Mouse (Mus musculus) ES-E14 (cell line): ENCODE measurements around the gene Ehmt2. TPM values are rescaled to one million over a fixed set of nuclear protein-coding genes. Genes with fewer than 3 reads are reported as not detected.
"Not testable (repeated sequence)": the region's sequence is repeated elsewhere in the genome, so short reads cannot be mapped to it uniquely, and the experiment has no call there.

Source experiments
- DNase-seq: peaks from one replicate; pipeline ENCODE4 v3.0.0-alpha.2; 2013; ENCODE audit warnings: low read depth, low spot score
- H3K27ac ChIP-seq: 2 replicates; pipeline ENCODE4 v1.5.1; 2012; ENCODE audit warnings: low read depth, mild to moderate bottlenecking, low read length, moderate library complexity, mixed read lengths; ENCODE audit not compliant: poor library complexity, insufficient read depth, severe bottlenecking
- H3K36me3 ChIP-seq: 2 replicates; pipeline ENCODE4 v1.6.1; 2012; ENCODE audit warnings: mild to moderate bottlenecking, low read length, moderate library complexity, mixed read lengths; ENCODE audit not compliant: control insufficient read depth, poor library complexity, insufficient read depth, severe bottlenecking
- H3K4me1 ChIP-seq, 2 experiments: fragments of 150-350 bp in 1 of 2; sonication (generic) in 1 of 2; 2 replicates each; pipeline ENCODE4 v1.6.1; 2012; ENCODE audit warnings: low read length in 2 of 2, mild to moderate bottlenecking in 1 of 2, mixed read lengths in 1 of 2; ENCODE audit not compliant: control insufficient read depth in 2 of 2, insufficient read depth in 2 of 2, poor library complexity in 1 of 2
- H3K4me3 ChIP-seq, 2 experiments: fragments of 150-350 bp in 1 of 2; sonication (generic) in 1 of 2; 2 replicates each; pipeline ENCODE4 v1.5.1; 2012; ENCODE audit warnings: low read length in 2 of 2, low read depth in 1 of 2, mild to moderate bottlenecking in 1 of 2, mixed read lengths in 1 of 2; ENCODE audit not compliant: insufficient read depth in 1 of 2, poor library complexity in 1 of 2, severe bottlenecking in 1 of 2
- H3K9ac ChIP-seq: 2 replicates; pipeline ENCODE4 v1.6.1; 2012; ENCODE audit warnings: low read depth, mild to moderate bottlenecking, low read length, mixed read lengths; ENCODE audit not compliant: poor library complexity, insufficient read depth, severe bottlenecking
- H3K9me3 ChIP-seq: fragments of 150-350 bp; sonication (generic); 2 replicates; pipeline ENCODE4 v1.6.1; 2012; ENCODE audit warnings: low read depth, mild to moderate bottlenecking, low read length; ENCODE audit not compliant: control insufficient read depth, insufficient read depth
- CHD2 ChIP-seq: IDR thresholded peaks from 2 replicates; pipeline ENCODE4 v1.6.1; 2014; ENCODE audit warnings: mild to moderate bottlenecking, low read depth, low read length, inconsistent platforms
- HCFC1 ChIP-seq: IDR thresholded peaks from 2 replicates; pipeline ENCODE4 v1.6.1; 2012; ENCODE audit warnings: low read length, inconsistent platforms, borderline replicate concordance; ENCODE audit not compliant: insufficient read depth
- MAFK ChIP-seq: IDR thresholded peaks from 2 replicates; pipeline ENCODE4 v1.6.1; 2014; ENCODE audit warnings: mild to moderate bottlenecking, low read depth, low read length, inconsistent platforms; ENCODE audit not compliant: insufficient read depth
- ZC3H11A ChIP-seq: IDR thresholded peaks from 2 replicates; pipeline ENCODE4 v1.6.1; 2012; ENCODE audit warnings: low read depth, mild to moderate bottlenecking, inconsistent platforms, low read length, borderline replicate concordance
- ZNF384 ChIP-seq: IDR thresholded peaks from 2 replicates; pipeline ENCODE4 v1.6.1; 2012; ENCODE audit warnings: low read depth, low read length, inconsistent platforms
- in situ Hi-C, 2 experiments: fragments of 600-800 bp; cut with MboI; formaldehyde crosslinking; loops; one replicate each; pipeline ENCODE4 v1.15.1; 2025; ENCODE audit warnings: low sequenced_read_pairs in 2 of 2, inconsistent platforms in 1 of 2; ENCODE audit not compliant: unreplicated experiment in 2 of 2
- total RNA-seq: library from RNA; depleted of rRNA; stranded (reverse); fragments of 300-350 nt; gene quantifications from 2 replicates; pipeline ENCODE4 v1.2.3, GENCODE M21; 2012

The Ehmt2 gene
- total RNA-seq, 1 experiment, result 124 TPM

DNA sequence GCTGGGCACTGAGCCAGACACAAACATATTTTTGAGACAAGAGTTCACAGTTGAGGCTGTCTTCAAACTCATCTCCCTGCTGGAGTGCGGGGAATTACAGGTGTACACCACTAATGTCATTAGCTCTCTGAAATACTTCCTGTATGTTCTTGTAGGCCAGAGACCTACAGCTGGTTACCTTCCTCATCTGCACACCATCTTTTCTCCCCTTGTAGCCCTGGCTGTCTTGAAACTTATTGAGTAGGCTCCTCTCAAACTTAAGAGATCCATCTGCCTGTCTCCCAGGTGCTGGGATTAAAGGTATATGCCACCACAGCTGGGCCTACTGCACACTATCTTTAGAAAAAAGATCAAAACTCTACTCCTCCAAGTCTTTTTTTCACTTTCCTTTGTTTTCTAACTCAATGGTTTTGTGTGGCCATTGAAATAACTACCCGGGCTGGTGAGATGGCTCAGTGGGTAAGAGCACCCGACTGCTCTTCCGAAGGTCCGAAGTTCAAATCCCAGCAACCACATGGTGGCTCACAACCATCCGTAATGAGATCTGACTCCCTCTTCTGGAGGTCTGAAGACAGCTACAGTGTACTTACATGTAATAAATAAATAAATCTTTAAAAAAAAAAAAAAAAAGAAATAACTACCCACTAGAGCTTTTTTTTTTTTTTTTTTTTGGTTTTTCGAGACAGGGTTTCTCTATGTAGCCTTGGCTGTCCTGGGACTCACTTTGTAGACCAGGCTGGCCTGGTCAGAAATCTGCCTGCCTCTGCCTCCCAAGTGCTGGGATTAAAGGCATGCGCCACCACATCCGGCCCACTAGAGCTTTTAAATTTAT is 50.7 kb downstream of the Ehmt2 start:
- DNase-seq, H3K4me3 ChIP-seq, H3K4me1 ChIP-seq, in situ Hi-C loops, H3K9me3 ChIP-seq: not testable (repeated sequence)
- peak; percentile 34; the same call in 1 of the 2 replicates for TF ChIP-seq ZNF384
- Histone ChIP-seq H3K9ac (0 out of 2 replicates have a peak overlapping the region, but pooled peaks have one; percentile 100), H3K36me3 (peaks cover 27% of the 10 kb centered on the region), H3K27ac (peak overlapping the region; percentile 12)

DNA sequence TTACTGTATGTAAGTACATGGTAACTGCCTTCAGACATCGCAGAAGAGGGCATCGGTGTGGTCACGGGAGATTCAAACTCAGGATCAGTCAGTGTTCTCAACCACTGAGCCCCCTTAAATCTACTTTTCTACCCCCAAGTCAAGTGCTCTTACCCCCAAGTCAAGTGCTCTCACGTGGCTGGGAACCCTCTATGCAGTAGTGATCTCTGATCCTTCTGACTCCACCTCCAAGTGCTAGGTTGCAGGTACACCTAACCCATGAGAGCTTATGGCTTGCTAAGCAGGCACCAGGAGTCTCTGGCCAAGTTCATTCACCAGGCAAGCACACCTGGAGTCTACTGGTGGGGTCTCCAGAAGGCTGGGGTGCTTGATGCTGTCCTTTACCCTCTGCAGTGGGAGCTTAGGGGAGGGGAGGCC is 51.3 kb downstream of the Ehmt2 start:
- no peaks in the 10 kb centered on the region for H3K9me3 ChIP-seq
- peaks cover 27% of the 10 kb centered on the region for H3K36me3 ChIP-seq
- H3K4me1 ChIP-seq, result no peaks in the 10 kb centered on the region
- peak overlapping the region; percentile 12 for H3K27ac ChIP-seq
- DNase-seq, result no peak
- peak overlapping the region; percentile 100; the same call in 1 of the 2 replicates for H3K9ac ChIP-seq
- H3K4me3 ChIP-seq, result peak overlapping the region in 1 of 2 experiments; percentile 97; a peak in 1 of 4 replicates
- TF ChIP-seq MAFK (no peak), CHD2 (0 out of 2 replicates have a peak, but pooled peaks have one; percentile 7), ZNF384 (no peak), ZC3H11A (no peak), HCFC1 (no peak)
- in situ Hi-C loops, result no loop called here

DNA sequence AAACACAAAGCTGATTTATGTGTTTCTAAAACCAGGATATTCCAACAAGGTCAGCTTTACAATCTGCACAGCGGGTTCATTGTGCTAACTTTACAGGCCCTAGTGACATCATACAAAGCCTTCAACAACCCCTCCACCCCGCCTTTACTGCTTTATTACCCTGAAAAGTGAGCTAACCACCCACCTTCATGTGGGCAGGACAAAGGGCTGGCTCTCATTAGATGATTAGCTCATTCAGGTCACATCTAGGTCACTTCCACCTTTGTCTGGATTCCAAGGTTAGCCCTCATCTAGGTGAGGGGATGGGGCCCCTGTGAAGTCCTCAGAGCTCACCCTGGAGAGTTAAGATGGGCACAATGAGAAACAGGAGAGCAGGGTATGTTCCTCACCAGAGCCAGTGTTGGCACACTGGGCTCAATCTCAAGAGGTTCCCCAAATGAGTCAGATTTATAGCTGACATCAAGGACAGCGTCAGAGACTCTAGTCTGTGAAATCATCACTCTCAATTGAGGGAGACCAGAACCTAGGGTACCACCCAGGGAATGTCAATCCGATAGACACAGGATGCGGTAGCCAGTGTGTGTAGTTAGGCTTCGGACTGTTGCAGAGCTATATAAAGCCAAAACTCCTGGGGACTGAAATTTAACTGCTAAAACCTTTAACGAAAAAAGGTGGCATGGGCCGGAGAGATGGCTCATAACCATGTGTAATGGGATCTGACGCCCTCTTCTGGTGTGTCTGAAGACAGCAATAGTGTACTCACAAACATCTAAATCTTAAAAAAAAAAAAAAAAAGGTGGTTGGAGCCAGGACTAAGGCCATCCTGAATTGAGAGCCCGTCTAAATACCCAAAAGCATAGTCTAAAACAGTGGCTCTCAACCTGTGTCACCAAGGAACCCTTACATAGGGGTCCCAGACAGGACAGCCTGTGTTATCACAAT is 52.5 kb downstream of the Ehmt2 start:
- in situ Hi-C loops, result no loop called here
- H3K4me3 ChIP-seq, result peak overlapping the region; percentile 75 to 97
- peaks cover 27% of the 10 kb centered on the region for H3K36me3 ChIP-seq
- H3K4me1 ChIP-seq, result no peaks in the 10 kb centered on the region
- H3K27ac ChIP-seq, result peak overlapping the region; percentile 96
- TF ChIP-seq MAFK (no peak), ZNF384 (peak; percentile 65; the same call in 1 of the 2 replicates), ZC3H11A (no peak)
- no peak for DNase-seq
- peak overlapping the region; percentile 100 for H3K9ac ChIP-seq
- no peaks in the 10 kb centered on the region for H3K9me3 ChIP-seq

DNA sequence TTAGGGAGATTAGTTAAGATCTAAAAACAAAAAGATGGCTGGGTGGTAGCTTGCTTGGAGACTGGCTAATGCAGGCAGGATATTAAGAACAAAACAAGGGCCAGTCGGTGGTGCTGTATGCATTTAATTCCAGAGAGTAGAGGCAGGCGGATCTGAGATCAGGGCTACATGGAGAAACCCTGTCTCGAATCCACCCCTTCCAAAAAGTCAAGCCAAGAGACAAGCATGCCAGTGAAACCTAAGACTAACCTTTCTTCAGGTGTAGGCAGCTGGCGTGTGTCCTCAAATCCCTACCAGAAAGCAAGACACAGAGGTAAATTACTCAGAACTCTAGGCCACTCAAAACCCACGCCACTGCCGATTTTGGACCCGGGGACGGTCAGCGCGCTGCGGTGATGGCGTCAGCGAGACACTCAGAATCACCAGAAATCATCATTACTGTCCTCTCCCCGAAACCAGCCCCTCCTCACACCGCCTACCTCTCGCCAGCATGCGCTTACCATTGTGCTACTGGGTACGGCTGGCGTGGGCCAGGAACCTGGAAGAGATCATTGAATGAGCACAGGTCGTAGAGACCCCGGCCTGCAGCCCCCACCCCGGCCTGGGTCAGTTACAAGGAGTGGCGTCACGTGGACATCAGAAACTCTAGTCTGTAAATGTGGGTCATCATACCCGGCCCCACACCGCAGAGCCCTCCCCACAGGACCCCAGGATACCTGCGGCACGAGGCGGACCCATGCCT is 53.5 kb downstream of the Ehmt2 start:
- TF ChIP-seq MAFK (no peak), HCFC1 (peak; percentile 25; the same call in 1 of the 2 replicates), ZNF384 (no peak)
- Histone ChIP-seq H3K36me3 (peaks cover 27% of the 10 kb centered on the region), H3K27ac (peak overlapping the region; percentile 96), H3K9me3 (no peaks in the 10 kb centered on the region), H3K9ac (peak overlapping the region; percentile 100), H3K4me1 (no peaks in the 10 kb centered on the region), H3K4me3 (peak overlapping the region; percentile 75 to 97)
- no peak for DNase-seq
- in situ Hi-C loops, result no loop called here
